In the genomic region with DNA sequence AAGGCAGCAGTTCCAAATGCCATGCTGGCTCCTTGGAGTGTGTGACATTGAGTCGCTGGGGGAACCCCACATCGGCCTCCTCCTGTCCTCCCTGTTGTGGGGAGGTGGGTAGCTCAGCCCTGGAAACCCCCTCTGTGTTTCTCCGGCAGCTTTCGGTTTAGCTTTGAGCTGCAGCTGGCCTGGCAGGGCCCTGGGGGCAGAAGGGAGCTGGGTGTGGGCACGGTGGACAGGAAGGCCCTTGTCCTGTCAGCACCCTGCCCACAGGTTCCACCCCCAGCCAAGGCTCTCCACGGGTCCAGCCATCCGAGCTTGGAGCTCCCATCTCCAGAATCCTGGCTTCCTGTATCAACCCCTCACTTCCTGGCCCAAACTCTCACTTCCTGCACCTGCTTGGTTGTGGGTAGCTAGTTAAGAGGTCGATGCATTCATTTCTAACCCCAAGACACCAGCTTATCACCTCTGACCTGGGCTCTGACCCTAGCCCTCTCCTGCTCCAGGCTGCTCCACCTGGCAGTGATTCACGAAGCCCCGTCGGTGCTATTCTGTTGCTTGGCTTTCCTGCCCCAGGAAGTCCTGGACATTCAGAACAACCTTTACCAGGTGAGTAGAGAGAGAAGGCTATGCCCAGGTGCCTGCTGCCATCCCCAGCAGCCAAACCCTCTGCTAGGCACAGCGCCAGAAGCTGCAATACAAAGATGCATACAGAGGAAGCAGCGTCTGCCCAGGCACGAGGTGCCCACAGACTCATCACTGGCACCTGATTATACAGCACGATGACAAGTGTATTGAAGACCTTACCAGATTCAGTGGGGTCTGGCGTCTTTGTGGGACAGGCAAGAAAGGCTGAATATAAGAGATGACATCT, we compare ENCODE assay signal across 9 mouse cellular contexts. TPM values are rescaled to one million over a fixed set of nuclear protein-coding genes. Genes with fewer than 3 reads are reported as not detected.
A peak's percentile ranks its signal among the peaks of the same experiment; 100 is the strongest.
DNase-seq lines count a peak whose midpoint lies in the region; ATAC-seq lines count a peak whose summit lies in the region.
"Had no signal": no experiment of that assay in that cellular context is flagged by ENCODE, and none has a peak within 500 bp of the region (broad histone marks: within the 10 kb centered on the region; RNA-seq: fewer than 3 reads in every experiment).

No protein-coding gene starts in this region.

- H3K4me2 ChIP-seq in hindbrain, embryonic 12.5 days (replicated peaks) = no peak overlapping the region
- no peak overlapping the region for H3K4me2 ChIP-seq in hindbrain, embryonic 14.5 days (replicated peaks)
- H3K4me2 ChIP-seq: limb, embryonic 15.5 days had no signal

- peaks cover 14% of the 10 kb centered on the region for H3K27me3 ChIP-seq in hindbrain, embryonic 12.5 days
- no peaks in the 10 kb centered on the region for H3K27me3 ChIP-seq in hindbrain, embryonic 14.5 days (ENCODE audit: control insufficient read depth, insufficient read depth, low read length)

- H3K9me3 ChIP-seq in hindbrain, embryonic 12.5 days (replicated peaks) = no peaks in the 10 kb centered on the region
- H3K9me3 ChIP-seq in hindbrain, embryonic 14.5 days (ENCODE audit: control insufficient read depth, low read length) = no peaks in the 10 kb centered on the region
- H3K9me3 ChIP-seq: limb, embryonic 15.5 days had no signal

- no peaks in the 10 kb centered on the region for H3K36me3 ChIP-seq in hindbrain, embryonic 12.5 days
- no peaks in the 10 kb centered on the region for H3K36me3 ChIP-seq in hindbrain, embryonic 14.5 days (replicated peaks; ENCODE audit: control insufficient read depth, insufficient read depth)
- H3K36me3 ChIP-seq: limb, embryonic 15.5 days had no signal

- H3K27ac ChIP-seq in hindbrain, embryonic 12.5 days = no peak overlapping the region
- no peak overlapping the region for H3K27ac ChIP-seq in hindbrain, embryonic 14.5 days
- H3K27ac ChIP-seq: limb, embryonic 15.5 days had no signal

- DNase-seq in hindbrain, embryonic 14.5 days (ENCODE audit: low spot score) = no peak
- peak; percentile 81 for DNase-seq in CD4-positive, CD25-positive, alpha-beta regulatory T cell, adult 2 months (ENCODE audit: low read depth, low spot score)
- peak; percentile 79 for DNase-seq in T-cell, adult 2 months (ENCODE audit: low spot score)
- peak; percentile 78 for DNase-seq in naive thymus-derived CD4-positive, alpha-beta T cell, adult 2 months (ENCODE audit: low read depth)
- DNase-seq in adrenal gland, adult 8-10 months = no peak
- DNase-seq: adrenal gland, postnatal 14 days had no signal

- H3K4me3 ChIP-seq in hindbrain, embryonic 12.5 days = no peak overlapping the region
- no peak overlapping the region for H3K4me3 ChIP-seq in hindbrain, embryonic 14.5 days (replicated peaks; ENCODE audit: low read length)
- H3K4me3 ChIP-seq: limb, embryonic 15.5 days had no signal

- WGBS in hindbrain, embryonic 12.5 days = 73% methylated on average over 16 of the region's 16 CpGs
- 74% methylated on average over 16 of the region's 16 CpGs for WGBS in hindbrain, embryonic 14.5 days

- H3K9ac ChIP-seq in hindbrain, embryonic 12.5 days = 0 out of 2 replicates have a peak overlapping the region, but pooled peaks have one; percentile 19
- no peak overlapping the region for H3K9ac ChIP-seq in hindbrain, embryonic 14.5 days
- H3K9ac ChIP-seq: limb, embryonic 15.5 days had no signal

- ATAC-seq in hindbrain, embryonic 12.5 days (ENCODE audit: low FRiP score) = no peak
- ATAC-seq in hindbrain, embryonic 14.5 days (ENCODE audit: low FRiP score) = no peak
- no peak for ATAC-seq in erythroid progenitor cell, adult 5-6 weeks (replicated peaks; ENCODE audit: low FRiP score, poor library complexity, severe bottlenecking)

- peaks cover 19% of the 10 kb centered on the region for H3K4me1 ChIP-seq in hindbrain, embryonic 12.5 days
- peaks cover 4% of the 10 kb centered on the region for H3K4me1 ChIP-seq in hindbrain, embryonic 14.5 days (replicated peaks; ENCODE audit: control insufficient read depth, insufficient read depth, low read length)

RNA-seq across cellular contexts. Expression of gene Nfkbie, which starts 2.7 kb away (rescaled TPM):
- polyA plus RNA-seq in hindbrain, embryonic 12.5 days (2016; fragmentation: Nextera tagmentation; extraction: Ambion mirVana) = 7.0 and 7.7 TPM in 2 replicates
- 4.3 and 4.7 TPM in 2 replicates for polyA plus RNA-seq in hindbrain, embryonic 14.5 days (2014; fragmentation: Nextera tagmentation; extraction: Ambion mirVana)
- total RNA-seq in erythroid progenitor cell, adult 5-6 weeks (2015; ENCODE audit: low replicate concordance) = 2.1 and 2.9 TPM in 2 replicates
- total RNA-seq in erythroid progenitor cell, adult 5-6 weeks (2017; ENCODE audit: low replicate concordance) = 1.7 and 3.6 TPM in 2 replicates
- total RNA-seq in adrenal gland, adult 8-10 months (2022) = 1 to 10 TPM; 4.2 to 6.4 (median 5.6) TPM

RNA-seq across cellular contexts. Expression of gene Slc35b2, which starts 5.4 kb away (rescaled TPM):
- 90.6 and 92.4 TPM in 2 replicates for polyA plus RNA-seq in hindbrain, embryonic 12.5 days (2016; fragmentation: Nextera tagmentation; extraction: Ambion mirVana)
- 83.1 and 84.2 TPM in 2 replicates for polyA plus RNA-seq in hindbrain, embryonic 14.5 days (2014; fragmentation: Nextera tagmentation; extraction: Ambion mirVana)
- 15.5 and 18.4 TPM in 2 replicates for total RNA-seq in erythroid progenitor cell, adult 5-6 weeks (2015; ENCODE audit: low replicate concordance)
- total RNA-seq in erythroid progenitor cell, adult 5-6 weeks (2017; ENCODE audit: low replicate concordance) = 10.3 and 14.0 TPM in 2 replicates
- total RNA-seq in adrenal gland, adult 8-10 months (2022) = 10 to 100 TPM; 51.7 to 68.9 (median 61.0) TPM

RNA-seq across cellular contexts. Expression of gene Tmem151b, which starts 8.8 kb away (rescaled TPM):
- 12.3 and 13.0 TPM in 2 replicates for polyA plus RNA-seq in hindbrain, embryonic 12.5 days (2016; fragmentation: Nextera tagmentation; extraction: Ambion mirVana)
- polyA plus RNA-seq in hindbrain, embryonic 14.5 days (2014; fragmentation: Nextera tagmentation; extraction: Ambion mirVana) = 15.7 and 16.8 TPM in 2 replicates
- total RNA-seq in erythroid progenitor cell, adult 5-6 weeks (2015; ENCODE audit: low replicate concordance) = not detected in 2 replicates
- total RNA-seq in erythroid progenitor cell, adult 5-6 weeks (2017; ENCODE audit: low replicate concordance) = not detected in 2 replicates
- under 1 TPM; 0.09 to 0.17 (median 0.14) TPM for total RNA-seq in adrenal gland, adult 8-10 months (2022)

RNA-seq across cellular contexts. Expression of gene Hsp90ab1, which starts 14.8 kb away (rescaled TPM):
- polyA plus RNA-seq in hindbrain, embryonic 12.5 days (2016; fragmentation: Nextera tagmentation; extraction: Ambion mirVana) = 1,350 and 1,487 TPM in 2 replicates
- 1,324 and 1,355 TPM in 2 replicates for polyA plus RNA-seq in hindbrain, embryonic 14.5 days (2014; fragmentation: Nextera tagmentation; extraction: Ambion mirVana)
- 200 and 204 TPM in 2 replicates for total RNA-seq in erythroid progenitor cell, adult 5-6 weeks (2015; ENCODE audit: low replicate concordance)
- total RNA-seq in erythroid progenitor cell, adult 5-6 weeks (2017; ENCODE audit: low replicate concordance) = 235 and 237 TPM in 2 replicates
- 1,000 to 10,000 TPM; 1,432 to 3,205 (median 1,905) TPM for total RNA-seq in adrenal gland, adult 8-10 months (2022)

RNA-seq across cellular contexts. Expression of gene Tcte1, which starts 35.0 kb away (rescaled TPM):
- polyA plus RNA-seq in hindbrain, embryonic 12.5 days (2016; fragmentation: Nextera tagmentation; extraction: Ambion mirVana) = 2.3 and 3.2 TPM in 2 replicates
- 3.8 TPM in 2 replicates for polyA plus RNA-seq in hindbrain, embryonic 14.5 days (2014; fragmentation: Nextera tagmentation; extraction: Ambion mirVana)
- not detected in 2 replicates for total RNA-seq in erythroid progenitor cell, adult 5-6 weeks (2015; ENCODE audit: low replicate concordance)
- not detected in 2 replicates for total RNA-seq in erythroid progenitor cell, adult 5-6 weeks (2017; ENCODE audit: low replicate concordance)
- not detected for total RNA-seq in adrenal gland, adult 8-10 months (2022)
- total RNA-seq: adrenal gland, postnatal 14 days had no signal

Comparison
In these comparisons a context has a peak if more than half of its experiments do, and no peak if none do; other contexts are left out.
1. DNase-seq: peak in CD4-positive, CD25-positive, alpha-beta regulatory T cell, adult 2 months (single experiment), T-cell, adult 2 months (single experiment) and naive thymus-derived CD4-positive, alpha-beta T cell, adult 2 months (single experiment); none in hindbrain, embryonic 14.5 days (single experiment) and adrenal gland, adult 8-10 months (single experiment).